Mouse (Mus musculus) limb, embryonic 15.5 days (tissue): ENCODE measurements around the gene Sh3pxd2b. TPM values are rescaled to one million over a fixed set of nuclear protein-coding genes. Genes with fewer than 3 reads are reported as not detected.

Experiments
- ATAC-seq: fragments of 200-750 bp; cut with Nextera tagmentation; 2 replicates; pipeline ENCODE4 v1.8.0; 2017; ENCODE audit warnings: low read depth, moderate TSS enrichment; ENCODE audit not compliant: insufficient number of reproducible peaks, low FRiP score, low TSS enrichment
- H3K27ac ChIP-seq: fragments of 300-500 bp; sonication (generic); 2 replicates; pipeline ENCODE4 v1.5.1; 2015; ENCODE audit warnings: moderate library complexity, mild to moderate bottlenecking, inconsistent platforms
- H3K27me3 ChIP-seq: fragments of 300-500 bp; sonication (generic); 2 replicates; pipeline ENCODE4 v1.6.1; 2015; ENCODE audit warnings: inconsistent platforms
- H3K36me3 ChIP-seq: fragments of 300-500 bp; sonication (generic); 2 replicates; pipeline ENCODE4 v1.6.1; 2015; ENCODE audit warnings: inconsistent platforms
- H3K4me1 ChIP-seq: fragments of 300-500 bp; sonication (generic); 2 replicates; pipeline ENCODE4 v1.6.1; 2015; ENCODE audit warnings: inconsistent platforms
- H3K4me2 ChIP-seq: fragments of 300-500 bp; sonication (generic); 2 replicates; pipeline ENCODE4 v1.6.1; 2015; ENCODE audit warnings: mild to moderate bottlenecking, inconsistent platforms
- H3K4me3 ChIP-seq: fragments of 300-500 bp; sonication (generic); 2 replicates; pipeline ENCODE4 v1.5.1; 2015; ENCODE audit warnings: mild to moderate bottlenecking, inconsistent platforms
- H3K9ac ChIP-seq: fragments of 300-500 bp; sonication (generic); 2 replicates; pipeline ENCODE4 v1.6.1; 2015; ENCODE audit warnings: inconsistent platforms
- H3K9me3 ChIP-seq: fragments of 300-500 bp; sonication (generic); 2 replicates; pipeline ENCODE4 v1.6.1; 2016; ENCODE audit warnings: inconsistent platforms
- WGBS: fragments of 180-500 bp; shearing (Covaris S2); methylation state at CpG from one replicate; pipeline ENCODE4 v1.1.7; 2015; 5-methylcytosine and 5-hydroxymethylcytosine counted together
- polyA plus RNA-seq: library from polyadenylated mRNA; unstranded; fragments of >200 nt; fragmentation: Nextera tagmentation; extraction: Ambion mirVana; gene quantifications from 2 replicates; pipeline ENCODE4 v1.2.1, GENCODE M21; 2015

Sh3pxd2b gene
- polyA plus RNA-seq, 1 experiment from 2014 or later = 28.6 TPM

DNA sequence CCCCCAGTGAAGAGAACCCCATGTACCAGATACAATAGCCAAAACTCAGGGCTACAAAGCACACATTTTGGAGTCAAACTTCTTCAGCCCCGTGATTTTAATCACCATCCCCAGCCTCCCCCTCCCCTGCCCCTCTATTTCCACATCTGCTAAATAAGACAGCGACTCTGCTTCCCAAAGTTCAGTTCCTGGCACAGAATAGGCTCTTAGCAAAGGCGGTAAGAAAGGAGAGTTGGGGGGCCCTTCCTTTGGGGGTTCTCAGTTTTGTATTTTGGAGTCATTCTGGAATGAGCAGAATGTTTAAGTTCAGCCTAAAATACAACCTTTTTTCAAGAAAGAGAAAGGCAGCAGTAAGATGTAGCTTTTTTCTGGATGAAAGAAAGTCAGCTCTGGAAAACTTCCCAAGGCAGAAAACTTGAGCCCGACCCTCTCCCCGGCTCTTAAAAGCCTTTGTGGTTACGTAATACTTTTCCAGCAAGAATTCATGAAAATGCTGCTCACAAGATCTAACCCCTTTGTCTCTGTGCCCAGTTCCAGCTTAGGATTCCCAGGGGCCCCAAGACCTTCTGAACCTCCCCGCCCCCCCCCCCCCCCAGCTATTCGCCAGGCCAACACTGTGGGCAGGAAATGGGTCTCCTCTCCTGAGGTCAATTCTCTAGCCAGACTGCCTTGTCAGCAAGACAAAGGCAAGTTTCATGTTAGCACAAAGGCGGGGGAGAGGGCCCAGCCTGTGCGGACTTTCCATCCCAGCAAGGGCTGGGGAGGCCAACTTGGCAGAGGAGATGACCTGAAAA lies 35.9 kb downstream of the Sh3pxd2b start:
- H3K27ac ChIP-seq = peak overlapping the region; percentile 94
- H3K4me1 ChIP-seq = peaks cover 33% of the 10 kb centered on the region
- no peaks in the 10 kb centered on the region for H3K27me3 ChIP-seq
- no peaks in the 10 kb centered on the region for H3K9me3 ChIP-seq
- WGBS = 15% methylated on average over 10 of the region's 10 CpGs
- H3K9ac ChIP-seq = no peak overlapping the region
- H3K4me2 ChIP-seq = 0 out of 2 replicates have a peak overlapping the region, but pooled peaks have one; percentile 12
- H3K36me3 ChIP-seq = peaks cover 45% of the 10 kb centered on the region
- no peak overlapping the region for H3K4me3 ChIP-seq
- ATAC-seq = peak; percentile 84

DNA sequence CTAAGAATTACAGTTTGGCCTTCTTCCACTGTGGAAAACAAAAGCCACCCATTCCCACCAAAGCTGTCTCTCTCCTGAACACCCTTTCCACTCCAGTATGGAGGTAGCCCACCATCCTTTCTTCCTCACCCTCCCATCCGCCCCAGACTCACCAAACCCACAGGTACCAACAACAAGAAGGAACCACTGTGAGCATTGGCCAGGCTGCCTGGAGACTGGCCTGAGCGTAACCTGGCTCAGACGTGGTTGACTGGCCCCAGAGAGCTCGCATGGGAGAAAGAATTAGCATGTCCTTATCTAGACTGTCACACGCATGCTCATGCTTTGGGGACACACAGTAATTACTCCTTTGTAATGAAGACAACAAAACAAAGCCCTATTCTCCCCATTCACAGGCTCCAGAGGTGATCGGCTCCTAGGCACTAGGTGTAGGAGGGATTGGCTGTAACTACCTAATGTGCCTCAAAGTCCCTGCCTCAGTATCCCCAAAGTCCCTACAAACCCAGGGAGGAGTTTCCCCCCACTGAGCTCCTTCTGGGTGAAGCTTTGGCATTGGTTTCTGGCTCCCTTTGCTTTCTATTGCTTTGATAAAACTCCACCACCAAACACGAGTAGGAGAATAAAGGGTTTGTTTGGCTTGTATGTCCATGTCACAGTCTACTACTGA lies 36.6 kb downstream of the Sh3pxd2b start:
- H3K4me2 ChIP-seq = 0 out of 2 replicates have a peak overlapping the region, but pooled peaks have one; percentile 12
- no peak overlapping the region for H3K9ac ChIP-seq
- peaks cover 30% of the 10 kb centered on the region for H3K4me1 ChIP-seq
- H3K27ac ChIP-seq = peak overlapping the region; percentile 94
- no peaks in the 10 kb centered on the region for H3K9me3 ChIP-seq
- 69% methylated on average over 7 of the region's 7 CpGs for WGBS
- no peak overlapping the region for H3K4me3 ChIP-seq
- no peak for ATAC-seq
- no peaks in the 10 kb centered on the region for H3K27me3 ChIP-seq
- H3K36me3 ChIP-seq = peaks cover 48% of the 10 kb centered on the region

DNA sequence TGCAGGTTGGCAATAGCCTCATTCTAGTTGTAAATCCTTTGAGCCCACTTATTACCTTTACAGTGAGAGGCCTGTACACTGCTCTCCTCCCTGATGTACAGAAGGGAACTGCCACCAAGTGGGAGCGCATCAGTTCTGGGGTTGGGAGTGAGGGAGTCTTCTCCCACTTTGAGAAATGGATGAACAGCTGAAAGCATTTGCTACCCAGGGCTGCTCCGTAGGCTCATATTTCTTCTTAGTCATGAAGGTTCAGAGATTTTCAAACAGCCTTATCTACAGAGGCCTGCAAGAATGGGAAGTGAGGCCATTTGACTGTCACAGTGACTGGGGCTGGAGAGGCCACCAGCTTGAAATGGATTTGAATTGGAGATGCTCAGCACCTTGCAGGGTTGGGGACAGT lies 38.4 kb downstream of the Sh3pxd2b start:
- Histone ChIP-seq H3K27ac (no peak overlapping the region), H3K27me3 (no peaks in the 10 kb centered on the region), H3K4me1 (peaks cover 21% of the 10 kb centered on the region), H3K36me3 (peaks cover 49% of the 10 kb centered on the region), H3K4me3 (no peak overlapping the region), H3K9ac (no peak overlapping the region), H3K4me2 (no peak overlapping the region), H3K9me3 (no peaks in the 10 kb centered on the region)
- WGBS = 88% methylated on average over 2 of the region's 2 CpGs
- ATAC-seq = no peak

DNA sequence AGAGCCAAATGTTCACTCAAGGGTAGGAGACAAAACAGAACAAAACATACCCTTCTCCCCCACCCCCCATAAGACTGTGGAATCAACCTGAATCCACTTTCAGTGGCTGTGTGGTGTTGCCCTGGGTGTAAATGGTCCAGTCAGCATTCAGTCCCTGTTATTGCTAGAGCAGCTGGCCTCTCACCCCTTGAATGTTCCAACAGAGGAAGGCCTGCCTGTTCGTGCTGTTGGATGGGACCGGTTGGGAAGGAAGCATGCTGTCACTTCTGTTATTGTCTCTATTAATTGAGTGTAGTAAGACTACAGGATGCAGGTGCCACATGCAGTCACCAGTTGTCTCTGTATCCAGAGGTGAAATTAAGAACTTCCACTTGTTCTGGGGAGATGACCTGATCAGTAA lies 40.4 kb downstream of the Sh3pxd2b start:
- no peak overlapping the region for H3K4me3 ChIP-seq
- no peak overlapping the region for H3K27ac ChIP-seq
- H3K4me1 ChIP-seq = peaks cover 13% of the 10 kb centered on the region
- H3K27me3 ChIP-seq = no peaks in the 10 kb centered on the region
- no peak overlapping the region for H3K4me2 ChIP-seq
- no peaks in the 10 kb centered on the region for H3K9me3 ChIP-seq
- peaks cover 51% of the 10 kb centered on the region for H3K36me3 ChIP-seq
- H3K9ac ChIP-seq = no peak overlapping the region
- no peak for ATAC-seq
- WGBS = 82% methylated on average over 2 of the region's 2 CpGs

DNA sequence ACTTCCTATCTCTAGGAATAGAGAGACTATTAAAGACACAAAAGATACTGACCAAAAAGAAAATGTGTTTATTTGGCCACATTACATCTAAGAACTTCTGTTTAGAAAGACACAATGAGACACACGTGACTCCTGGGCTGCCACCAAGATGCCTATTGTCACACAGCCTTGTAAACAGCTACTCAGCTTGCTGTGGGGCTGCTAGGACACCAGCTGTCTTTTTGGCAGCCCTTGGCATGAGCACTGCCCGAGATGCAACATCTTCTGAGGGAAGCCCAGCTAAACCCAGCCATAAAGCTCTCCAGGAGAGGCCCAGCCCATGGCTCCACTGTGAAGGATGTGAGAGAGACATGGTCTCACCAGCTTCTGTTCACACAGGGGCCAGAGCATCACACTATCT lies 45.5 kb downstream of the Sh3pxd2b start:
- no peak overlapping the region for H3K9ac ChIP-seq
- H3K4me3 ChIP-seq = no peak overlapping the region
- WGBS = 78% methylated on average over 2 of the region's 2 CpGs
- H3K4me2 ChIP-seq = no peak overlapping the region
- no peak for ATAC-seq
- H3K4me1 ChIP-seq = 0 out of 2 replicates have a peak, but pooled peaks cover 5% of the 10 kb centered on the region
- H3K27ac ChIP-seq = no peak overlapping the region
- peaks cover 76% of the 10 kb centered on the region for H3K36me3 ChIP-seq
- H3K27me3 ChIP-seq = no peaks in the 10 kb centered on the region
- no peaks in the 10 kb centered on the region for H3K9me3 ChIP-seq

DNA sequence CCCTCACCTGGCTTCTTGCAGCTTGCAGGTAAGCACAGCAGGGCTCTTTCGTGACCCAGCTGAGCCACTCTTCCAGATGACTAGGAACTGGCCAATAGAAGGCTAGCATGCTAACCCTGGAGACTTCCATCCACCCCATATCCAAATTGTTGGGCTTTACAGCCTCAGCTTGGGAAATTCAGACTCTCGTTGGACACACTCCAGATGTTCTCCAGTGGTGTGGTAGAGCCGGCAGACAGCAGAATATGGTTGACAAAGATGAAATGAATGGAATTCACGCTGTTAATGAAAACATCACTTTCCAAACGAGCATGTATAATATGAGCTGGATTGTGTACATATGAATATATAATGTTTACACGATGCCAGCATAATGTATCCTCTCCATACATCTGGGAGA lies 48.2 kb downstream of the Sh3pxd2b start:
- Histone ChIP-seq H3K27me3 (no peaks in the 10 kb centered on the region), H3K4me1 (0 out of 2 replicates have a peak, but pooled peaks cover 5% of the 10 kb centered on the region), H3K27ac (peak overlapping the region; percentile 18; the same call in 1 of the 2 replicates), H3K4me2 (no peak overlapping the region), H3K9me3 (no peaks in the 10 kb centered on the region), H3K36me3 (peaks cover 70% of the 10 kb centered on the region), H3K9ac (no peak overlapping the region), H3K4me3 (no peak overlapping the region)
- no peak for ATAC-seq
- 60% methylated on average over 6 of the region's 6 CpGs for WGBS

DNA sequence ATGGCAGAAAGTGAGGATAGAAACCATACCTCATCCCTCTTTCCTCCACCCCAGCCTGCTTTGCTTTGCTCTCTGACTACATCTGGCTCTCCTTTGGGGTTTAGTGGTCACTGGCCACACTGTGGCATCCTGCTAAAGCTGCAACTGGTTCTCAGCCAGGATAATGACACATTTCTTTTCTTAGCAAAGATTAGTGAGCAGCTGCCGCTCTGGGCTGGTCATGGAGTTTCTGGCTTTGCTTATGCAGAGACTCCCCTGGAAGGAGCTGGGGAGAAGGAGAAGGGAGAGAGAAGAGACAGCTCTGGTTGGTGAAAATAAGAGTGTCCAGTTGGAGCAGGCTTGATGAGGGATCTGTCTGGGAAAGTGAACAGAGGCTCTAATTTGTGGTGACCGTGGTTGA lies 50.8 kb downstream of the Sh3pxd2b start:
- H3K27ac ChIP-seq = peak overlapping the region; percentile 34
- H3K4me1 ChIP-seq = 0 out of 2 replicates have a peak, but pooled peaks cover 5% of the 10 kb centered on the region
- H3K4me2 ChIP-seq = no peak overlapping the region
- no peak overlapping the region for H3K4me3 ChIP-seq
- H3K9ac ChIP-seq = no peak overlapping the region
- H3K27me3 ChIP-seq = no peaks in the 10 kb centered on the region
- ATAC-seq = peak; percentile 31; the same call in 1 of the 2 replicates
- 56% methylated on average over 2 of the region's 2 CpGs for WGBS
- peaks cover 68% of the 10 kb centered on the region for H3K36me3 ChIP-seq
- H3K9me3 ChIP-seq = no peaks in the 10 kb centered on the region

DNA sequence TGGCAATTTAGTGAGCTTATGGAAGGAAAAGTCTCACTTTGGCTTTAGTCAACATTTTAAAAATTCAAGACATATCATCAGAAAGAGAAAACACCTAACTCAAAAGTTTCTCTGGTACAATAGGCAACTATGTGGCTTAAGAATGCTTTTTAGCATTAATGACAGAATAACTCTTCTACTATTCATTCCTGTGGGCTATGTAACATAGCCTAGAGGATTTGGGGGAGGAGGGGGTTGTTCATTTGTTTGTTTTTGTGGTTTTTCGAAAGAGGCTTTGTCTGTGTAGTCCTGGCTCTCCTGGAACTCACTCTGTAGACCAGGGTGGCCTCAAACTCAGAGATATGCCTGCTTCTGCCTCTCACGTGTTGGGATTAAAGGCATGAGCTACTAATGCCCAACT lies 51.6 kb downstream of the Sh3pxd2b start:
- WGBS = 78% methylated on average over 2 of the region's 2 CpGs
- H3K4me2 ChIP-seq = no peak overlapping the region
- 0 out of 2 replicates have a peak overlapping the region, but pooled peaks have one; percentile 34 for H3K27ac ChIP-seq
- 0 out of 2 replicates have a peak, but pooled peaks cover 5% of the 10 kb centered on the region for H3K4me1 ChIP-seq
- peaks cover 68% of the 10 kb centered on the region for H3K36me3 ChIP-seq
- no peaks in the 10 kb centered on the region for H3K9me3 ChIP-seq
- H3K9ac ChIP-seq = no peak overlapping the region
- no peak for ATAC-seq
- no peaks in the 10 kb centered on the region for H3K27me3 ChIP-seq
- no peak overlapping the region for H3K4me3 ChIP-seq

DNA sequence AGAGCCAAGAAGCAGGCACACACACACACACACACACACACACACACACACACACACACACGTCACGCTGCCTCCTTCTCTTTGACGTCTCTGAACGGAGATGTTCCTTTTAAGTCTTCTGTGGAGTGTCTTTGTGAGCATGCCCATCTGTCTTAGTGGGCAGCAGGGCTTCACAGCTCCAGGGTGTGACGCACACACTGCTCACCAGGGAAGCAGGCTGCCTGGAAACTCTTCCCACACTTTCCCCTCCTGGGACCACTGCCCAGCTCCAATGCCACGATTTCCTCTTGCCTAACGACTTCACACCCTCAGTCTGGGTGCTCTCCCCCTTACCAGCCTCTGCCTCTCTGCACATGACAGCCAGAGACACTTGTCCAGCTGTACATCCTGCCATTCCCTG lies 55.1 kb downstream of the Sh3pxd2b start:
- 62% methylated on average over 7 of the region's 7 CpGs for WGBS
- Histone ChIP-seq H3K9ac (no peak overlapping the region), H3K27ac (no peak overlapping the region), H3K4me2 (no peak overlapping the region), H3K4me1 (peaks cover 2% of the 10 kb centered on the region; the same call in 1 of the 2 replicates), H3K36me3 (peaks cover 62% of the 10 kb centered on the region), H3K9me3 (no peaks in the 10 kb centered on the region), H3K4me3 (no peak overlapping the region), H3K27me3 (no peaks in the 10 kb centered on the region)
- ATAC-seq = no peak

DNA sequence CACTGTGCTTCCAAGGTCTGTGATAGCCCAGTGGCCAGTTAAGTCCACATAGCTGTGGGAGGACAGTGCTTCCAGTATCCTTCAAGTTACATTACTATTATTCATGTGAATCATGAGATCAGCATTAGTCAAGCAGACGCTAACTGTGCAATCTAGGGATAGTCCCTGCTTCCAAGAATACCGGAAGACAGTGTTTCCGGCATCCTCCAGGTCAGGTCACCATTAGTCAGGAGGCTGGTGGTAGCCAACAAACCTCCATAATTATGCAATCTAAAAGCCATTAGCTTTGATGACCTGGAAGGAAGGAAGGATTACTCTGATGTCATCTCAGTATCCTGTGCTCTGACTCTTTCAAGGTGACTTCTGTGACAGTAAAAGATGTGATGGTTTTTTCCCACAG lies 57.1 kb downstream of the Sh3pxd2b start:
- H3K4me3 ChIP-seq = no peak overlapping the region
- H3K27ac ChIP-seq = no peak overlapping the region
- ATAC-seq = no peak
- no peaks in the 10 kb centered on the region for H3K9me3 ChIP-seq
- 86% methylated on average over 3 of the region's 3 CpGs for WGBS
- peaks cover 2% of the 10 kb centered on the region; the same call in 1 of the 2 replicates for H3K4me1 ChIP-seq
- no peak overlapping the region for H3K9ac ChIP-seq
- no peak overlapping the region for H3K4me2 ChIP-seq
- H3K27me3 ChIP-seq = no peaks in the 10 kb centered on the region
- peaks cover 66% of the 10 kb centered on the region for H3K36me3 ChIP-seq

DNA sequence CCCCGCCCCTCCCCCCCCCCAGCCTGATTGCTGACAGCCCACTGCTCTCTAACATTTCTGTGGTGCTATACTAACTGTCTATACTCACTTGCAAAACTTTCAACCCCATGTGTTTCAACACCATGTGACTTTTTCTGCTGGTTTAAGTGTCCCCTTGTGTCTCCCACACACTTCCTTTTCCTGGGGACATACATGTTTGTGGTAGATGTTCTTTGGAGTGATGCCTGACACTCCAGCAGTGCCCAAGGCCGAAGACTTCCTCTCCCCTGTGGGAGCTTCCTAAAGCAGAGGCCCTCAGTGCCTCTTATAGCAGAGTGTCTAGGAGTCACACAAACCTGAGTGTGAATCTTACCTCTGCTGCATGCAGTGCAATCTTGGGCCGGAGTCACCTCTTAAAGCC lies 60.2 kb downstream of the Sh3pxd2b start:
- 76% methylated on average over 3 of the region's 3 CpGs for whole genome bisulfite sequencing
- H3K9me3 ChIP-seq = no peaks in the 10 kb centered on the region
- ATAC-seq = no peak
- no peaks in the 10 kb centered on the region for H3K27me3 ChIP-seq
- H3K27ac ChIP-seq = 0 out of 2 replicates have a peak overlapping the region, but pooled peaks have one; percentile 29
- no peak overlapping the region for H3K4me2 ChIP-seq
- H3K4me3 ChIP-seq = no peak overlapping the region
- H3K4me1 ChIP-seq = peaks cover 2% of the 10 kb centered on the region
- peaks cover 80% of the 10 kb centered on the region for H3K36me3 ChIP-seq
- no peak overlapping the region for H3K9ac ChIP-seq

DNA sequence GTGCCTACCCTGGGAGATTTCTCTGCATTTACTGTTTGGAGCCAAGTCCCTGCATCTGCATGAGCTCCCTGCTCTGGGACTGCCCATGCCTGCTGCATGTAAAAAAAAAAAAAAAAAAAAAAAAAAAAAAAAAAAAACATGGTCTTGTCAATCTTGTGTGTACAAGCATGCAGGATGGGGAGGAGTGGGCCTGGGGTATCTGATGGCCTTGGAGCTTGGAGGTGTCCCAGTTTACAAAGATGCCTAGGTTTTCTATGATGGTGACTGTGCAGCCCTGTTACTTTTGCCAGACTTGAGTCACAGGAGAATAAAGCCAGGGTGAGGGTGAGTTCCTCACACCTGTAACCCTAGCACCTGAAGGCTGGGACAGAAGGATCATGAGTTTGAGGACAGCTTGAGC lies 61.4 kb downstream of the Sh3pxd2b start:
- H3K36me3 ChIP-seq = peaks cover 82% of the 10 kb centered on the region
- no peaks in the 10 kb centered on the region for H3K27me3 ChIP-seq
- H3K9ac ChIP-seq = no peak overlapping the region
- no peak overlapping the region for H3K27ac ChIP-seq
- no peak for ATAC-seq
- no peaks in the 10 kb centered on the region for H3K9me3 ChIP-seq
- no peak overlapping the region for H3K4me2 ChIP-seq
- H3K4me1 ChIP-seq = peaks cover 2% of the 10 kb centered on the region
- H3K4me3 ChIP-seq = no peak overlapping the region
